Mouse (Mus musculus): ENCODE data around the gene Tdrd7.

DNA sequence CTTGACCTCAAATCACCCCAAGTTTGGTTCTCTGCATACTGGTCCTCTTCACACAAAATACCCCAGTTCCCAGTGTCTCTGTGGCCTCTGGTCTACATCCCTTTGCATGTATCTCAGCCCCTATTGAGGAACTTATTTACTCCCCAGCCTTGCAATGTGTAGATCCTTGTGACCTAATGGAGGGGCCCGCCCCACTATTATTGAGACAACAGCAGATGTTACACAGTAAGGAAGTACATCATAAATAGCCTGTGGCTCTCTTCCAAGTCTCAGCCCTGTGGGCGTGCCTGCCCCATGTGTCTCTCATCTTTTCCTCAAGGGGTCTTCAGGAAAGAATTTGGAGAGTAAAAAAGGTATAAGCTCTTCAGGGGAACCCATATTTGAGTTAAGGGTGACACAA is 111.8 kb downstream of the Tdrd7 start:
- TF ChIP-seq POLR2A (IDR thresholded peaks at IDR 0.05; ENCODE audit: extremely low read depth, insufficient read depth, low read length) (no peak), CTCF (IDR thresholded peaks at IDR 0.05; ENCODE audit: extremely low read depth, insufficient read depth, low read length) (no peak)

Measured in cortical plate, adult 2 months (tissue).